Mouse (Mus musculus): ENCODE data around the gene Cracr2a.
A peak's percentile ranks its signal among the peaks of the same experiment; 100 is the strongest.

Cracr2a gene

DNA sequence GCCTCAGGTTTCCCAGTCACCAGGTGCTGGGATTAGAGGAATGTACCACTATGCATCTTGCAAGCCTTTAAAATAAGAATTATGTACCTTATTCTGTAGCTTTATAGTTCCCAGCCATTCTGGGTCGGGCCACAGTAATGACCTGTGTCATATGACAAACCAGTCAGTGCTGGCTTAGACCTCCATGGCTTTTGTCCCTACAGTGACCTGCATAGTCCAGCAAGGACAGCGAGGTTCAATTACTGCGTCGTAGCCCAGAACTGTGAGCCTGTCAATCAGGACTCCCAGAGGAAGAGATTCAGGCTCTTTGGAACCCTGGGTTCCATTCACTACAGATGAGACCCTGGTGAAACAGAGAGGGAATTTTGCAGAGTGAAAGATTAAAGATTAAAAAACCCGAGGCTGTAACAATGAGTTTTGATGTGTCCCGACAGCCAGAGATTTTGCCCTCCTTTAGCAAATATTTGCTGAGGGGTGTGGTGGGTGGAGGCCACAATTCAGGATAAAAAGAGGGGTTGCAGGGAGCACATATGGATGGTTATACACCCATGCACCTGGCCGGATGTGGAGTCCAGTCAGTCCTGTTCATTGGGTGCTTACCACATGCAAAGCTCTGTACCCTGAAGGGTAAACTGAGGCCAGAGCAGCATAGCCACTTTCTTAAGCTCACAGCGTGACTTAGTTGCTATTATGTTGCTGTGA, 10.9 kb downstream of the Cracr2a start:
- DNase-seq, result no peak

GRCm38 (mm10) chr6:127573779-127574463, 12.8 kb downstream of the Cracr2a start:
- DNase-seq, result no peak

GRCm38 (mm10) chr6:127575194-127575593, 14.1 kb downstream of the Cracr2a start:
- DNase-seq, result no peak

GRCm38 (mm10) chr6:127577688-127578087, 16.6 kb downstream of the Cracr2a start:
- no peak for DNase-seq

DNA sequence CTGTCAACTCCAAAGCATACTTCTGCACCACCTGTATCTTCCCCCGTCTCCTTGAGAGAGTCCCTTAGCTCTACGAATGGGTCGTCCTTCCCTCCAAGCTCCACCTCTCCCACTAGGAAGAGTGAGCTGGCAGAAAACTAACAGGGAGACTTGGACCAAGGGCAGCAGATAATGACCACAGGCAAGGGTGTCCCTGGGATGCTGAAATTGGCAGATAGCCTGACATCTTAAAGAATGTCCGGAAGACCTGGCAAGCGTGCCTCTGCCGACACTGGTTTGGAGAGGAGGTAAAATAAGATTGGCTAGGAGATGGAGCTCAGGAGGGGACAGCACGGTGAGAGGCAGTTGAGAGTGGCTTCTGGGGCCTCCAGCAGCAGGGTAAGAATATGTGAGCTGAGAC, 17.2 kb downstream of the Cracr2a start:
- no peak for DNase-seq

DNA sequence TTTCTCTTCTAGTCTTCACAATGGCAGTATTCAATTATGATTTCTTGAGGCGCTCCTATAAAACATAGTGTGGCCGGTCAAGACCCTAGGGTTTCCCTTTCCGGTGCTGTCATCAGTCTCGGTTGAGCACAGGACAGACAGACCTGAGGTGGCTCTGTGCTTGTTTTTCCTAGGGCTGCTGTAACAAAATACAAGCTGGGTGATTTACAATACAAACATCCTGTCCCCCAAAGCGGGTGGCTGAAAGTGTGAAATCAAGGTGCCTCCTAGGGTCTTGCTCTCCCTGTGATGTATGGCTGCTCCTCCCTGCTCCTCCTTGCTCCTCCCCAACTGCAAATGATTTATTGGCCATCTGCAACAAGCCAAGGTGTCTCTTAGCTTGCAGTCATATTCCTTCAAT, 17.7 kb downstream of the Cracr2a start:
- DNase-seq, result no peak

DNA sequence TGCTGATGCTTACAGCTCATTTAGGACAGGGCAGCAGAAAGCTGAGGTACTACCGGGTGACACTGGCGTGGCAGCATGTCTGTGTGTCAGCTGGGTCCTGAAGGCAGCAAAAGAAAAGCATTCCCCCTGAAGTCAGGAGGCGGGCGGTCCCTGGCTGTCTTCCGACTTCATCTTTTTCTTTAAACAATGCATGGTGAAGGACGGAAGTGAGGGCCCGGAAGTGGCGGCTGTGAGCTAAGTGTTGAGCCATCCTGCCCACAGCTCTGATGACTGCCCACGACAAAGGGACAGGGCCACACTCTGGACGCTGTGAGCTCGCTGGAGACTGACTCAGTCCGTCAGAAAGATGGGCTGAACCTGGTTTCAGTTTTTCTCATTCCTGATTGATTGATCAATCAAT, 20.8 kb downstream of the Cracr2a start:
- DNase-seq, result peak; percentile 65

GRCm38 (mm10) chr6:127582391-127583176, 21.4 kb downstream of the Cracr2a start:
- DNase-seq, result peak; percentile 87

DNA sequence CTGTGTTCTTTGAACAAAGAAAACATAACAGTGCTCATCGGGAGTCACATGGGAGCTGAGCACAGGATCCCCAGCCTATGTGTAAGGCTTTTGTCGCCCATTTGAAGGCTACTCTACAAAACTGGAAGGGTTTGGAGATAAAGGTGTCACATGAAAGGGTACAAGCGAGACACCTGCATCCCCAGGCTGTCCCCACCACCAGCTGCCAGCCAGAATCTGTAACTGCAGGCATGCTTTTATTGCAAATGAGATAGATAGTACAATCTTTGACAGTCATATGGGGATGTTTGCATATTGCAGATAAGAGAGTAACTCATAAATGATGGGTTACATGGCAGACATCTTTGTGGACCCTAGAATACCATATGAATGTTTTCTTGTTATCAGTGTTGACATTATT, 30.3 kb downstream of the Cracr2a start:
- peak; percentile 19 for DNase-seq

GRCm38 (mm10) chr6:127593487-127593886, 32.3 kb downstream of the Cracr2a start:
- DNase-seq, result peak; percentile 47

DNA sequence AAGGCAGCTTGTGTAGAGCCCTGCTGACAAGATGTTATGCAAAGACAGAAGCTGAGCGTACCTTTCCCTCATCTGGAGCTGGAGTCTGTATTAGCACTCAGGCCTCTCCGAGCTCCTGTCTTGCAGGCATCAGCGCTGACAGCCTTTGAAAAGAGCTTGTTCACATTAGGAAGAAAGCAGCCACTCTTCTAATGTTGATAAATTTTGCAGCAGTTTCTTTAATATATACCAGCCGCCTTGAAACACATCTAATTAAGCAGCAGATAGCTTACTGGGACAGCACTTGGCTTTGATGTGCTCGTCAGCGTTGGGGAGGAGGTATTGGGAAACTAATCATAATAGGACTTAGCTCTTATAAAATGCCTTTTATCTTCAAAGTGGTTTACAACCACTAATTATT, 38.1 kb downstream of the Cracr2a start:
- no peak for DNase-seq

DNA sequence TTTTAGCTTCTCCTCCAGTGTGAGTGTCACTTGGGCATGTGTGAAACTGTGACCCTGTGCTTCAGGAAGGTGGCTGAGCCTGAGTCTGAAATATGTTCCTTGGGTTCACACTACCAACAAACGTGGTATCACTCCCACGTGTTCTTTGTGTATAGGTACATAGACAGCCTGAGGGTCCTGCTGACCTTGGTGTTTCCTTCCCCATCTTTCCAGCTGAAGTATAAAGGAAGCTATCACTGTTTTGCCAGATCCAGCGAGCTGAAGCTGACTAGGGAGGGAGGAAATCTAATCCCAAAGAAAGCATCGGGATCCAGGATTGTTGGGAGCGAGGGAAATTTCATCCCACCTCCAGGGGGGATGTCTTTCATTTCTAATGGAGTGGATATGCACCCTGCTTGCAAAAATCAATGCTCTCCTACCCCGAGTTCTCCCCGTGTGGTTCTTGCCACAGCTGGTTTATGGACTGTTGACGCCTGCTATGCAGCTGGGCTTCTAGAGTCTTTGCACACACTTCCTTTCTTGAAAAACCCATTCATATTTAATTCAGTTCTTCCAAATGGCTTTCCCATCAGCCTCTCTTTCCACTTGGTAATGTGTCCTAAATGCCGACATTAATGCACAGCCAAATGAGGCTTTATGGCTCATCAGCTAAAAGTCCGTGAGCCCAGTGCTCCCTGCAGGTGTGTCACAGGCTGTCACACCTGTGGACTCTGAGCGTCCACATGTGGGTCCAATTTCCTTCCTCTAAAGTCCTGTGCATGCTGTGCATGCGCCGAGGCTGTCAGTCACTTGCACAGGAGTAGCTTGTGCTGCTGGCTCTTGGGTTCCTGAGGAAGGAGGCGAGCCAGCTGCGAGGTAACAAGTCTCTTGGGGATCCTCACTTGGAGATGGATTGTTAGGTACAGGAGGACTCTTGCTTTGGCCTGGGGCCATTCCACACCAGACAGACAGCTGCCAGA, 44.2 kb downstream of the Cracr2a start:
- no peak for DNase-seq

GRCm38 (mm10) chr6:127609673-127610072, 48.5 kb downstream of the Cracr2a start:
- DNase-seq, result no peak

GRCm38 (mm10) chr6:127611216-127611615, 50.1 kb downstream of the Cracr2a start:
- no peak for DNase-seq

GRCm38 (mm10) chr6:127614083-127614984, 53.2 kb downstream of the Cracr2a start:
- DNase-seq, result no peak

GRCm38 (mm10) chr6:127616623-127617022, 55.5 kb downstream of the Cracr2a start:
- DNase-seq, result no peak

DNA sequence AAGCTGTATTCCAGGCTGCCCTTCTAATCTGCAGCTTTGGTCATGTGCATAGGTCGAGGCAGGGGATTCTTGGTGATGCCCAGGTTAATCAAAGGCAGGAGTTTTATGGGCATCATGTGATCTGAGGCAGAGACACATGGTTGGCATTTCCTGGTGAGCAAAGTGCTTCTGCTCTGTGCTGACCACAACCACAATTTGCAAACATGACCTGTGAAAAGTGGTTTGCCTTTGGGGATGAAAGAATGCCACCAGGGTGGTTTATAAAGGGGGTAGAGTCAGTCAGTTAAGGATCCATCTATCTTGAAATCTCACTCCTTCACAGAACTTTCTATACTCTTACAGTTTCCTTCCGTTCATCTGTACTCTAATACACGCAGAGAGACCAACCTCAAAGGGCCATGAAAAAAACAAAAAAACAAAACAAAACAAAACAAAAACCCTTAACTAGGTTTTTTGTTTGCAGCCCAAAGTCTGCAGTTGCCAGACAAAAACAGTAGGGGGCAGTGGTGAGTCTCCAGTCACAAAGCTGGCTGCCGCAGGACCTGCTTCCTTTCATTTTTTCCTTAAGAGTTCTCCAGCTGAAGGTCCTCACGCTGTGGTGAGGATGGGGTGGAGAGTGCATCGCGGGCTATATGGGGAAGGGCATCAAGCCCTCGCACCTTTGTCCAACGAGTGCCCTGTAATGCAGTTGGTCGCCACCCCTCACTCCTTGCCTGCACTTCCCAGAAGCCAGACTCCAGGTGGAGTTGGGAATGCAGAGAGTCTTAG, 56.3 kb downstream of the Cracr2a start:
- DNase-seq, result peak; percentile 19

GRCm38 (mm10) chr6:127618686-127619085, 57.5 kb downstream of the Cracr2a start:
- DNase-seq, result no peak

DNA sequence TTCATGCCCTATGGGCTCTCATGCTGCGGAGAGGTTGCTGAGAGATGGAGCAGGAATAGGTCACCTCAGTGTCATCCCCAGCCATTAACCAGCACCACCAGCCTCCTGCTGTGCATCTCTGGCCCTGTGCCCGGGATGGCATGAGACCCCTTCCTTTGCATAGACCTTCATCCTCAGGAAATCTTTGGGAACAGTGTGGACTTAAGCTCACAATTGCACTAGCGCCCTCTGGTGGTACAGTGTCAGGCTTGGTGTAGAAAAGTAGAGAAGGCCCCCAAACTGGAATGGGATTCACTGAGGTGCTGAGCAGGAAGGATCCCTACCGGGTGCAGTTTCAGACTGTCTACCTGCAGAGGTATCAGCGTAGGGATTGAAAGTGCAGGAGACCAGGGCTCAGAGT, 64.0 kb downstream of the Cracr2a start:
- peak; percentile 64 for DNase-seq

- no peak for DNase-seq
Measured at GRCm38 (mm10) chr6:127627453-127627852, 66.3 kb downstream of the Cracr2a start.

GRCm38 (mm10) chr6:127629249-127629648, 68.1 kb downstream of the Cracr2a start:
- DNase-seq, result no peak
